8 mouse cellular contexts compared by ENCODE assay signal in genomic region chr12:85472656-85473410, GRCm38 (mm10). TPM values are rescaled to one million over a fixed set of nuclear protein-coding genes. Genes with fewer than 3 reads are reported as not detected.
DNase-seq lines count a peak whose midpoint lies in the region; ATAC-seq and TF ChIP-seq lines count a peak whose summit lies in the region.

No protein-coding gene starts in this region.

- H3K27ac ChIP-seq in kidney, adult 2 months (ENCODE audit: insufficient read depth, low read depth, low read length), result peak overlapping the region; percentile 65
- peak overlapping the region; percentile 33; the same call in 1 of the 2 replicates for H3K27ac ChIP-seq in forebrain, embryonic 15.5 days (replicated peaks)
- H3K27ac ChIP-seq in liver, postnatal 0 days (ENCODE audit: low read depth), result peak overlapping the region; percentile 83

- H3K4me2 ChIP-seq in forebrain, embryonic 15.5 days (replicated peaks), result peak overlapping the region; percentile 100
- H3K4me2 ChIP-seq in liver, postnatal 0 days (ENCODE audit: low read depth, low read length), result peak overlapping the region; percentile 98

- TF ChIP-seq CTCF in kidney, adult 2 months (conservative IDR thresholded peaks at IDR 0.05; ENCODE audit: insufficient read depth, insufficient read length, low read depth, low read length), result no peak
- TF ChIP-seq CTCF in liver, postnatal 0 days (IDR thresholded peaks at IDR 0.05; ENCODE audit: low read depth), result 0 out of 2 replicates have a peak, but pooled peaks have one; percentile 4

- TF ChIP-seq POLR2A in kidney, adult 2 months (IDR thresholded peaks at IDR 0.05; ENCODE audit: low read depth, low read length), result no peak

- ATAC-seq in forebrain, embryonic 15.5 days (replicated peaks), result peak; percentile 1; the same call in 1 of the 2 replicates
- no peak for ATAC-seq in liver, postnatal 0 days

- H3K4me3 ChIP-seq in kidney, adult 2 months (ENCODE audit: insufficient read depth, low read depth, low read length), result peak overlapping the region; percentile 68
- peak overlapping the region; percentile 59 for H3K4me3 ChIP-seq in forebrain, embryonic 15.5 days
- H3K4me3 ChIP-seq in liver, postnatal 0 days (ENCODE audit: low read depth, low read length), result peak overlapping the region; percentile 71

- H3K9ac ChIP-seq in forebrain, embryonic 15.5 days (replicated peaks), result peak overlapping the region; percentile 57
- H3K9ac ChIP-seq in liver, postnatal 0 days (replicated peaks), result peak overlapping the region; percentile 75

- no peak for TF ChIP-seq EP300 in liver, postnatal 0 days (IDR thresholded peaks at IDR 0.05; ENCODE audit: low read depth)

- no peaks in the 10 kb centered on the region for H3K9me3 ChIP-seq in forebrain, embryonic 15.5 days
- no peaks in the 10 kb centered on the region for H3K9me3 ChIP-seq in liver, postnatal 0 days (ENCODE audit: low read length)

- H3K4me1 ChIP-seq in kidney, adult 2 months (ENCODE audit: control insufficient read depth, insufficient read depth, low read length), result peaks cover 9% of the 10 kb centered on the region; the same call in 1 of the 2 replicates
- H3K4me1 ChIP-seq in forebrain, embryonic 15.5 days, result peaks cover 47% of the 10 kb centered on the region
- H3K4me1 ChIP-seq in liver, postnatal 0 days (ENCODE audit: insufficient read depth), result peaks cover 33% of the 10 kb centered on the region

- WGBS in kidney, adult 2 months, result 1% methylated on average over 23 of the region's 23 CpGs
- under 1% methylated on average over 23 of the region's 23 CpGs for WGBS in forebrain, embryonic 15.5 days
- WGBS in liver, postnatal 0 days (ENCODE audit: insufficient replicate concordance), result 1% methylated on average over 22 of the region's 23 CpGs

- DNase-seq in kidney, adult 2 months, result no peak
- DNase-seq in kidney, postnatal 36 days, result no peak
- DNase-seq in MN1 (ENCODE audit: low spot score), result peak; percentile 79
- DNase-seq in liver, postnatal 0 days, result no peak
- DNase-seq in thymus, postnatal 25 days, result peak; percentile 23
- DNase-seq in frontal cortex, postnatal 14 days (ENCODE audit: low spot score in 2 of 2), result no peak
- DNase-seq in frontal cortex, adult 2 months (ENCODE audit: extremely low spot score in 1 of 2, low spot score in 1 of 2), result no peak

- H3K27me3 ChIP-seq in kidney, adult 2 months (replicated peaks; ENCODE audit: control insufficient read depth, insufficient read depth, low read length), result no peaks in the 10 kb centered on the region
- peaks cover 18% of the 10 kb centered on the region for H3K27me3 ChIP-seq in forebrain, embryonic 15.5 days
- H3K27me3 ChIP-seq in liver, postnatal 0 days (ENCODE audit: insufficient read depth, low read length), result peaks cover 44% of the 10 kb centered on the region

- H3K36me3 ChIP-seq in kidney, adult 2 months (ENCODE audit: control insufficient read depth, insufficient read depth, low read length), result no peaks in the 10 kb centered on the region
- H3K36me3 ChIP-seq in forebrain, embryonic 15.5 days, result no peaks in the 10 kb centered on the region
- H3K36me3 ChIP-seq in liver, postnatal 0 days (replicated peaks; ENCODE audit: insufficient read depth, low read length), result no peaks in the 10 kb centered on the region; the same call in 1 of the 2 replicates

RNA-seq across cellular contexts. Expression of gene Fos, which starts 0.9 kb away (rescaled TPM):
- polyA plus RNA-seq in kidney, adult 2 months (2012; rRNA removed), result 1.2 and 1.3 TPM in 2 replicates
- polyA plus RNA-seq in forebrain, embryonic 15.5 days (2015; fragmentation: Nextera tagmentation; extraction: Ambion mirVana), result 1.6 and 2.2 TPM in 2 replicates
- 1.3 and 1.6 TPM in 2 replicates for polyA plus RNA-seq in liver, postnatal 0 days (2015; fragmentation: Nextera tagmentation; extraction: Ambion mirVana)
- 38.0 and 106 TPM in 2 replicates for polyA plus RNA-seq in frontal cortex, adult 2 months (2012; rRNA removed)

Comparison
In these comparisons a context has a peak if more than half of its experiments do, and no peak if none do; other contexts are left out.
1. DNase-seq: peak in MN1 (single experiment) and thymus, postnatal 25 days (single experiment); none in kidney, adult 2 months (single experiment), kidney, postnatal 36 days (0 of 2), liver, postnatal 0 days (single experiment), frontal cortex, postnatal 14 days (0 of 2) and frontal cortex, adult 2 months (0 of 2).
2. H3K27ac ChIP-seq: peak in every context shown above with its lines; median percentile 83 in liver, postnatal 0 days; 65 in kidney, adult 2 months; 33 in forebrain, embryonic 15.5 days.
3. RNA of gene Fos, which starts 0.9 kb away (polyA plus RNA-seq): 38.0 to 106 TPM in frontal cortex, adult 2 months; 1.6 to 2.2 TPM in forebrain, embryonic 15.5 days, 1.3 to 1.6 TPM in liver, postnatal 0 days and 1.2 to 1.3 TPM in kidney, adult 2 months; every median in the first group is over 10 times any median in the second.
4. Peak in every context shown above with its lines, with median percentiles within 50 percentile points of each other: H3K4me3 ChIP-seq.